Mouse (Mus musculus): ENCODE measurements at regions not wholly inside any gene's neighbourhood (a gene's known extent, or its start where the extent isn't known, plus 50 kb on each side); places are given as distances from the start of the nearest gene placed in this dataset.

- DNase-seq (no peak), ATAC-seq (ENCODE audit: insufficient read depth) (no peak)
- Histone ChIP-seq H3K27ac (ENCODE audit: low read depth) (no peak overlapping the region), H3K27me3 (ENCODE audit: insufficient read depth, low read length) (no peaks in the 10 kb centered on the region), H3K9ac (no peak overlapping the region), H3K4me2 (no peak overlapping the region), H3K36me3 (ENCODE audit: insufficient read depth) (no peaks in the 10 kb centered on the region), H3K9me3 (ENCODE audit: low read depth, low read length) (no peaks in the 10 kb centered on the region), H3K4me3 (ENCODE audit: low read depth, low read length) (no peak overlapping the region), H3K4me1 (ENCODE audit: insufficient read depth) (no peaks in the 10 kb centered on the region)
- 56% methylated on average over 6 of the region's 6 CpGs for WGBS
- no peak for TF ChIP-seq CTCF (IDR thresholded peaks at IDR 0.05; ENCODE audit: low read depth)
Measured at GRCm38 (mm10) chr8:50300316-50300715, 1456.6 kb upstream of the Tenm3 start.

GRCm38 (mm10) chr8:50293501-50293900, 1449.8 kb upstream of the Tenm3 start:
- WGBS = 4% methylated on average over 4 of the region's 4 CpGs
- H3K9ac ChIP-seq = no peak overlapping the region
- no peaks in the 10 kb centered on the region for H3K9me3 ChIP-seq (ENCODE audit: low read depth, low read length)
- no peaks in the 10 kb centered on the region for H3K4me1 ChIP-seq (ENCODE audit: insufficient read depth)
- ATAC-seq (ENCODE audit: insufficient read depth) (peak; percentile 84), DNase-seq (peak; percentile 98)
- peak; percentile 86 for TF ChIP-seq CTCF (IDR thresholded peaks at IDR 0.05; ENCODE audit: low read depth)
- no peaks in the 10 kb centered on the region for H3K27me3 ChIP-seq (ENCODE audit: insufficient read depth, low read length)
- H3K4me3 ChIP-seq (ENCODE audit: low read depth, low read length) = no peak overlapping the region
- no peak overlapping the region for H3K27ac ChIP-seq (ENCODE audit: low read depth)
- H3K36me3 ChIP-seq (ENCODE audit: insufficient read depth) = no peaks in the 10 kb centered on the region
- H3K4me2 ChIP-seq = no peak overlapping the region

GRCm38 (mm10) chr8:50292158-50292557, 1448.4 kb upstream of the Tenm3 start:
- no peaks in the 10 kb centered on the region for H3K36me3 ChIP-seq (ENCODE audit: insufficient read depth)
- no peaks in the 10 kb centered on the region for H3K4me1 ChIP-seq (ENCODE audit: insufficient read depth)
- 36% methylated on average over 7 of the region's 7 CpGs for WGBS
- no peak overlapping the region for H3K9ac ChIP-seq
- ATAC-seq (ENCODE audit: insufficient read depth) (no peak), DNase-seq (peak; percentile 80)
- no peak overlapping the region for H3K4me3 ChIP-seq (ENCODE audit: low read depth, low read length)
- H3K4me2 ChIP-seq = no peak overlapping the region
- H3K9me3 ChIP-seq (ENCODE audit: low read depth, low read length) = no peaks in the 10 kb centered on the region
- no peaks in the 10 kb centered on the region for H3K27me3 ChIP-seq (ENCODE audit: insufficient read depth, low read length)
- H3K27ac ChIP-seq (ENCODE audit: low read depth) = no peak overlapping the region
- peak; percentile 74 for TF ChIP-seq CTCF (IDR thresholded peaks at IDR 0.05; ENCODE audit: low read depth)

GRCm38 (mm10) chr8:50276346-50276745, 1432.6 kb upstream of the Tenm3 start:
- H3K27me3 ChIP-seq (ENCODE audit: insufficient read depth, low read length) = no peaks in the 10 kb centered on the region
- no peak overlapping the region for H3K27ac ChIP-seq (ENCODE audit: low read depth)

GRCm38 (mm10) chr8:50264757-50265156, 1421.0 kb upstream of the Tenm3 start:
- Histone ChIP-seq H3K36me3 (ENCODE audit: insufficient read depth) (no peaks in the 10 kb centered on the region), H3K4me3 (ENCODE audit: low read depth, low read length) (no peak overlapping the region), H3K27me3 (ENCODE audit: insufficient read depth, low read length) (no peaks in the 10 kb centered on the region), H3K4me2 (no peak overlapping the region), H3K27ac (ENCODE audit: low read depth) (no peak overlapping the region), H3K9me3 (ENCODE audit: low read depth, low read length) (no peaks in the 10 kb centered on the region), H3K9ac (no peak overlapping the region), H3K4me1 (ENCODE audit: insufficient read depth) (no peaks in the 10 kb centered on the region)
- ATAC-seq (ENCODE audit: insufficient read depth) (peak; percentile 54; the same call in 1 of the 2 replicates), DNase-seq (no peak)
- WGBS = 52% methylated on average over 4 of the region's 4 CpGs
- no peak for TF ChIP-seq CTCF (IDR thresholded peaks at IDR 0.05; ENCODE audit: low read depth)

More at GRCm38 (mm10) chr8:50276346-50276745, 1432.6 kb upstream of the Tenm3 start:
- Histone ChIP-seq H3K4me2 (no peak overlapping the region), H3K9me3 (ENCODE audit: low read depth, low read length) (no peaks in the 10 kb centered on the region), H3K4me1 (ENCODE audit: insufficient read depth) (no peaks in the 10 kb centered on the region), H3K36me3 (ENCODE audit: insufficient read depth) (no peaks in the 10 kb centered on the region), H3K9ac (no peak overlapping the region), H3K4me3 (ENCODE audit: low read depth, low read length) (no peak overlapping the region)
- no peak for TF ChIP-seq CTCF (IDR thresholded peaks at IDR 0.05; ENCODE audit: low read depth)
- ATAC-seq (ENCODE audit: insufficient read depth) (no peak), DNase-seq (no peak)
- 74% methylated on average over 1 of the region's 1 CpGs for WGBS
